Mouse (Mus musculus) hindbrain, embryonic 14.5 days (tissue): ENCODE results near the gene Tpt1. TPM values are rescaled to one million over a fixed set of nuclear protein-coding genes. Genes with fewer than 3 reads are reported as not detected.
A peak's percentile ranks its signal among the peaks of the same experiment; 100 is the strongest.

Experiments
- ATAC-seq: fragments of 200-750 bp; cut with Nextera tagmentation; 2 replicates; pipeline ENCODE4 v1.8.0; 2017; ENCODE audit warnings: moderate number of reproducible peaks, mild to moderate bottlenecking, moderate TSS enrichment, moderate library complexity; ENCODE audit not compliant: low FRiP score
- DNase-seq: peaks from one replicate; pipeline ENCODE4 v3.0.0-alpha.2; 2015; ENCODE audit warnings: low spot score
- H3K27ac ChIP-seq: fragments of 300-500 bp; sonication (generic); 2 replicates; pipeline ENCODE4 v1.5.1; 2014; ENCODE audit warnings: mild to moderate bottlenecking, moderate library complexity
- H3K27me3 ChIP-seq: fragments of 300-500 bp; sonication (generic); 2 replicates; pipeline ENCODE4 v1.6.1; 2014; ENCODE audit warnings: mild to moderate bottlenecking, low read length, mixed read lengths; ENCODE audit not compliant: control insufficient read depth, insufficient read depth
- H3K36me3 ChIP-seq: fragments of 300-500 bp; sonication (generic); replicated peaks from 2 replicates; pipeline ENCODE4 v1.6.1; 2014; ENCODE audit not compliant: control insufficient read depth, insufficient read depth
- H3K4me1 ChIP-seq: fragments of 300-500 bp; sonication (generic); replicated peaks from 2 replicates; pipeline ENCODE4 v1.6.1; 2014; ENCODE audit warnings: antibody characterized with exemption, low read length, mixed read lengths; ENCODE audit not compliant: control insufficient read depth, insufficient read depth
- H3K4me2 ChIP-seq: fragments of 300-500 bp; sonication (generic); replicated peaks from 2 replicates; pipeline ENCODE4 v1.6.1; 2014; ENCODE audit warnings: mild to moderate bottlenecking, moderate library complexity
- H3K4me3 ChIP-seq: fragments of 300-500 bp; sonication (generic); replicated peaks from 2 replicates; pipeline ENCODE4 v1.5.1; 2014; ENCODE audit warnings: mild to moderate bottlenecking, low read length
- H3K9ac ChIP-seq: fragments of 300-500 bp; sonication (generic); 2 replicates; pipeline ENCODE4 v1.6.1; 2014
- H3K9me3 ChIP-seq: fragments of 300-500 bp; sonication (generic); 2 replicates; pipeline ENCODE4 v1.6.1; 2016; ENCODE audit warnings: low read length; ENCODE audit not compliant: control insufficient read depth
- WGBS: fragments of 180-500 bp; shearing (Covaris S2); extraction: QIAGEN DNeasy Blood & Tissue Kit; methylation state at CpG from one replicate; pipeline ENCODE4 v1.1.7; 2014; 5-methylcytosine and 5-hydroxymethylcytosine counted together
- polyA plus RNA-seq: library from polyadenylated mRNA; unstranded; fragments of >200 nt; fragmentation: Nextera tagmentation; extraction: Ambion mirVana; gene quantifications from 2 replicates; pipeline ENCODE4 v1.2.1, GENCODE M21; 2014

The Tpt1 gene
- 775 and 871 TPM in 2 replicates for polyA plus RNA-seq

DNA sequence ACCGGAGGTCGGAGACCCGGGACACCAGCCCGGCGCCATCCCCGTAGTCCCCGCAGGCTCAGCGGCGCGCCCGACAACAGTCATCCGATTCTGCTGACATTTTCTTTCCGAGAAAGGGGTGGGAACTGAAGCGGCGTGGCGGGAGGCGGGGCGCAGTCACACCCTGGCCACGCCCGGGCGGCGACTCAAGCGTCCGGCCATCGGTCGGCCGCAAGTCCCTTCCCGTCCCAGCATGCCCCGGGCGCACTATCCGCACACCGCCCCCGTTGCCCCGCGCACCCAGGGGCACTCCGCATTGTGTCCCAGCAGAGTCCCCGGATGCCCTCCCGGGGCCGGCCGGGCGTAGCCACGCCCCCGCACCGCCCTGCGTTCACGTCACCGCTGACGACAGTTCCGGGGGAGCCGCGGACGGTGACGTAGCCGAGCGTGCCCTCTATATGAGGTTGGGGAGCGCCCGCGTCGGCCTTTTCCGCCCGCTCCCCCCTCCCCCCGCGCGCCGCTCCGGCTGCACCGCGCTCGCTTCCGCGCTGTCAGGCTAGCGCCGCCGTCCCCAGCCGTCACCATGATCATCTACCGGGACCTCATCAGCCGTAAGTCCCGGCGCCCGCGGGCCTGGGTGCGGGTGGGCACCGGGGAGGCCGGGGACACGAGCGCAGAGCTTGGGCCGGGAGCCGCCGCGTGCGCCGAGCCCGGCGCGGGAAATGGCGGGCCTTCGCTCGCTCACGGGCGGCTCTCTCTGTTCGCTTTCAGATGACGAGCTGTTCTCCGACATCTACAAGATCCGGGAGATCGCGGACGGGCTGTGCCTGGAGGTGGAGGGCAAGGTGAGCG lies at the start of gene Tpt1:
Gene Tpt1 (plus strand): TSS at position 227 of the 831 bp plus-strand sequence.
- peak within 1 kb of the TSS; percentile 68 for H3K4me3 ChIP-seq
- peak within 1 kb of the TSS; percentile 67 for H3K4me2 ChIP-seq
- peak within 1 kb of the TSS; percentile 97 for H3K27ac ChIP-seq
- H3K9ac ChIP-seq = peak within 1 kb of the TSS; percentile 91
- H3K36me3 ChIP-seq = peaks cover 37% of the 10 kb centered on the region
- H3K4me1 ChIP-seq = peaks cover 22% of the 10 kb centered on the region
- no peaks in the 10 kb centered on the region for H3K27me3 ChIP-seq
- WGBS = under 1% methylated on average over 83 of the region's 108 CpGs
- H3K9me3 ChIP-seq = no peaks in the 10 kb centered on the region
- DNase-seq (peak; percentile 98), ATAC-seq (peak; percentile 99)

DNA sequence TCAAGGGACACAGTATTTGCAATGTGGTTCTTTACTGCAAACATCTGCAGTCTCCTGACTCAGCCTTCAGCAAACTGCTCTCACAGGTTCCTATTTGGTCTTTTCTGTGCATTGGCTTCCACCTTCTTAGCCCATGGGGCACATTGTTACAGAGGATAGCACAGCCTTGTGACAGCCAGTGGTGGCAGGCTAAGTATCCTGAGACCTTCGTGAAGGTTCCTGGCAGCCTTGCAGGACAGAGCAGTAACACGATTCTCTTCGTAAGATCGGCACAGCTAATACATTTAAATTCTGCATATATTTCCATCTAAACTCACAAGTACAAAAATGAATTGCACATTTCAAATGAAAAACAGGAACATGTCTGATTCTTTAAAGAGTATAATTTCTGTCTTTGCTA lies 49.0 kb upstream of the Tpt1 start:
- Histone ChIP-seq H3K4me1 (no peaks in the 10 kb centered on the region), H3K4me3 (no peak overlapping the region), H3K9me3 (no peaks in the 10 kb centered on the region), H3K27ac (no peak overlapping the region), H3K27me3 (no peaks in the 10 kb centered on the region), H3K9ac (no peak overlapping the region), H3K4me2 (no peak overlapping the region), H3K36me3 (no peaks in the 10 kb centered on the region)
- 89% methylated on average over 4 of the region's 4 CpGs for WGBS
- ATAC-seq = no peak
- no peak for DNase-seq

DNA sequence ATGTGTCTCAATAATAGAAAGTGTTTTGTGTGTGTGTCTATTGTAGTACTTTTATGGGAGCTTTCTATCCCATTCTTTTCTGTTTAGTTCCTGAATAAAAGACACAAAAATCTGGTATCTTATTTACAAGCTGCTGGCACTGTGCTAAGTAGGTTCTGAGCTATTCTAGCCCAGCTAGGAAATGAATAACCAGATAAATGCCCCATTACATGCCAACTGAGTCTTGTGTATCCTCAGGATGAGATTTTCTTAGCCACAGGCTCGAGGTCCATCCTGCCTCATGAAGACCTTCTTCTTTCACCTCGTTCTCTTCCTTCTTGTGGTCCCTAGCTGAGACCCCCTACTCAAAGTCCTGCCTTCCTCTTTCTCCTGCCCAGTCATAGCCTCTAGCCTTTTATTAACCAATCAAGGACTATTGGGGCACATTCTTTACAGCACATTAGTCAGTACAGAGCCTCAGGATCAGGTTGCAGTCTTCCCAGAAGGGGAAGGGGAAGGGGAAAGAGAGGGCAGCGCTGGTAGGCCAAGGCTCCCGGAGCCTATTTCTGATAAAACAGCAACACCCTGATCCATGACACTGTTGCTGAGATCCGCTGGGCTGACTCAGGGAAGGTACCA lies 47.0 kb upstream of the Tpt1 start:
- 60% methylated on average over 5 of the region's 5 CpGs for WGBS

GRCm38 (mm10) chr14:75807800-75808199 lies 37.1 kb upstream of the Tpt1 start:
- Histone ChIP-seq H3K36me3 (no peaks in the 10 kb centered on the region), H3K9me3 (no peaks in the 10 kb centered on the region), H3K4me2 (no peak overlapping the region), H3K27me3 (no peaks in the 10 kb centered on the region), H3K9ac (no peak overlapping the region), H3K27ac (no peak overlapping the region), H3K4me1 (no peaks in the 10 kb centered on the region), H3K4me3 (no peak overlapping the region)
- WGBS = 74% methylated on average over 8 of the region's 8 CpGs
- DNase-seq (no peak), ATAC-seq (no peak)

More for the DNA sequence above, 47.0 kb upstream of the Tpt1 start:
- Histone ChIP-seq H3K4me1 (no peaks in the 10 kb centered on the region), H3K4me3 (no peak overlapping the region), H3K36me3 (no peaks in the 10 kb centered on the region), H3K4me2 (no peak overlapping the region), H3K27ac (no peak overlapping the region), H3K9ac (no peak overlapping the region), H3K9me3 (no peaks in the 10 kb centered on the region), H3K27me3 (no peaks in the 10 kb centered on the region)
- DNase-seq (no peak), ATAC-seq (no peak)

DNA sequence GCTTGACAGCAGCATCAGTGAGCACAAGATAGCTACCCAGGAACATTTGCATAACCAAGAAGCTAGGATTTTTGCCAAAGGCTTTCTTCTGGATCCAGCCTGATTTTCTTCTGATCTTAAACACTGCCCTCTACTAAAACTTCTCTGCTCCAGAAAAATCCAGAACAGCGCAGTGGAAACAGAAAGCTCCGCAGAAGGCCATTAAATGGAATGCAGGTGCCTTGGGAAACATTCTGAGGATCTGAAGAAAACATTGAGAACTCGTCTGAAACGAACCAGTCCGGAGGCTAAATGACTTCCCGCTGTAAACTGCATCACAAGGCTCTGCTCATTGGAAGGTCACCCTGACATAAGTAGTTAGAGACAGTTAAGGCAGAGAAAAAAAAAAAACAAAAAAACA lies 35.0 kb upstream of the Tpt1 start:
- H3K27ac ChIP-seq = no peak overlapping the region
- H3K27me3 ChIP-seq = no peaks in the 10 kb centered on the region
- no peak for DNase-seq
- no peaks in the 10 kb centered on the region for H3K9me3 ChIP-seq
- H3K9ac ChIP-seq = no peak overlapping the region
- 84% methylated on average over 6 of the region's 6 CpGs for WGBS
- H3K4me3 ChIP-seq = no peak overlapping the region
- H3K4me1 ChIP-seq = no peaks in the 10 kb centered on the region
- no peak for ATAC-seq
- no peaks in the 10 kb centered on the region for H3K36me3 ChIP-seq
- H3K4me2 ChIP-seq = no peak overlapping the region

GRCm38 (mm10) chr14:75818528-75818927 lies 26.4 kb upstream of the Tpt1 start:
- Histone ChIP-seq H3K4me1 (no peaks in the 10 kb centered on the region), H3K27me3 (no peaks in the 10 kb centered on the region), H3K4me2 (no peak overlapping the region), H3K9me3 (no peaks in the 10 kb centered on the region), H3K4me3 (no peak overlapping the region), H3K36me3 (no peaks in the 10 kb centered on the region), H3K9ac (no peak overlapping the region), H3K27ac (no peak overlapping the region)
- 94% methylated on average over 2 of the region's 2 CpGs for WGBS
- ATAC-seq (no peak), DNase-seq (no peak)

DNA sequence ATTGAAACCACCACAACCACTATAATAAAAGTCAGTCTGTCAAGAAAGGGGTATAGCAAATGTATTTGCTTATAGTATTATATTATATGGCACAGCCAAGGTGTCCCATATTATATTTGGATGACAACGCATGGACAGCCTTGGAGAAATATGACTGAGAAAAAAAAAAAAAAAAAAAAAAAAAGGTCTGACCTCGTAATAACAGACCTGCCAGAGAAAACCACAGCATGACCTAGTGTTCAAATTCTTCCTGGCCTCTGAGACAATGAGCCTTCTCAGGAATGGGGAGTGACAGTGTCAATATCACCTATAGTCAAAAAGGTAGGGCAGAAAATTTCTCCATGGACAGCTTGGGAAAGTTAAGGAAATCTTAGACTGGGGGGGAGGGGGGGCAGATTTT lies 25.6 kb upstream of the Tpt1 start:
- Histone ChIP-seq H3K4me3 (no peak overlapping the region), H3K27me3 (no peaks in the 10 kb centered on the region), H3K9me3 (no peaks in the 10 kb centered on the region), H3K4me1 (no peaks in the 10 kb centered on the region), H3K4me2 (no peak overlapping the region), H3K36me3 (no peaks in the 10 kb centered on the region), H3K27ac (no peak overlapping the region), H3K9ac (no peak overlapping the region)
- no peak for DNase-seq
- no peak for ATAC-seq
- 85% methylated on average over 2 of the region's 2 CpGs for WGBS

GRCm38 (mm10) chr14:75820007-75820406 lies 24.9 kb upstream of the Tpt1 start:
- H3K27ac ChIP-seq = no peak overlapping the region
- H3K9ac ChIP-seq = no peak overlapping the region
- H3K27me3 ChIP-seq = no peaks in the 10 kb centered on the region
- ATAC-seq (no peak), DNase-seq (no peak)
- no peaks in the 10 kb centered on the region for H3K36me3 ChIP-seq
- H3K4me2 ChIP-seq = no peak overlapping the region
- 86% methylated on average over 5 of the region's 5 CpGs for WGBS
- no peaks in the 10 kb centered on the region for H3K9me3 ChIP-seq
- H3K4me3 ChIP-seq = no peak overlapping the region
- H3K4me1 ChIP-seq = no peaks in the 10 kb centered on the region

- no peak overlapping the region for H3K4me3 ChIP-seq
- H3K27me3 ChIP-seq = peaks cover 15% of the 10 kb centered on the region
- H3K36me3 ChIP-seq = no peaks in the 10 kb centered on the region
- H3K27ac ChIP-seq = no peak overlapping the region
- WGBS = 75% methylated on average over 3 of the region's 3 CpGs
- 0 out of 2 replicates have a peak, but pooled peaks cover 7% of the 10 kb centered on the region for H3K4me1 ChIP-seq
- H3K9ac ChIP-seq = no peak overlapping the region
- DNase-seq (no peak), ATAC-seq (no peak)
- H3K4me2 ChIP-seq = no peak overlapping the region
- H3K9me3 ChIP-seq = no peaks in the 10 kb centered on the region
These were observed 18.0 kb upstream of the Tpt1 start for GRCm38 (mm10) chr14:75826851-75827410.
